Mouse (Mus musculus) heart, adult 2 months (tissue): ENCODE data around the gene Myzap. TPM values are rescaled to one million over a fixed set of nuclear protein-coding genes. Genes with fewer than 3 reads are reported as not detected.

ENCODE experiments used
- DNase-seq, 2 experiments: peaks; one replicate each; pipeline ENCODE4 v3.0.0; 2021
- H3K27ac ChIP-seq: fragments of 200-600 bp; 2 replicates; pipeline ENCODE4 v1.8.1; 2022
- H3K27me3 ChIP-seq: fragments of 200-500 bp; 2 replicates; pipeline ENCODE4 v1.6.1; 2012; ENCODE audit warnings: mild to moderate bottlenecking, low read length, inconsistent platforms, mixed read lengths; ENCODE audit not compliant: control insufficient read depth, insufficient read depth
- H3K36me3 ChIP-seq: fragments of 200-500 bp; 2 replicates; pipeline ENCODE4 v1.6.1; 2012; ENCODE audit warnings: low read length, inconsistent platforms; ENCODE audit not compliant: control insufficient read depth, insufficient read depth
- H3K4me1 ChIP-seq: fragments of 200-500 bp; 2 replicates; pipeline ENCODE4 v1.6.1; 2011; ENCODE audit warnings: low read length; ENCODE audit not compliant: control insufficient read depth, insufficient read depth
- H3K4me3 ChIP-seq: fragments of 200-600 bp; 2 replicates; pipeline ENCODE4 v1.8.1; 2022
- H3K79me2 ChIP-seq: fragments of 200-500 bp; replicated peaks from 2 replicates; pipeline ENCODE4 v1.6.1; 2012; ENCODE audit warnings: mild to moderate bottlenecking, inconsistent platforms, low read length, moderate library complexity, mixed read lengths; ENCODE audit not compliant: control insufficient read depth, insufficient read depth
- H3K9ac ChIP-seq: fragments of 200-500 bp; 2 replicates; pipeline ENCODE4 v1.6.1; 2012; ENCODE audit warnings: low read depth, mild to moderate bottlenecking, control low read depth, inconsistent platforms, low read length, mixed read lengths
- CTCF ChIP-seq: fragments of 200-600 bp; IDR thresholded peaks from 2 replicates; pipeline ENCODE4 v1.8.1; 2022; ENCODE audit warnings: antibody characterized with exemption, mild to moderate bottlenecking, moderate library complexity
- EP300 ChIP-seq: fragments of 200-500 bp; IDR thresholded peaks from 2 replicates; pipeline ENCODE4 v1.6.1; 2011; ENCODE audit warnings: low read depth, low read length, control low read depth; ENCODE audit not compliant: insufficient read depth
- POLR2A ChIP-seq: fragments of 200-500 bp; IDR thresholded peaks from 2 replicates; pipeline ENCODE4 v1.6.1; 2011; ENCODE audit warnings: mild to moderate bottlenecking, low read depth, low read length, control low read depth; ENCODE audit not compliant: insufficient read depth
- WGBS: fragments of 180-500 bp; shearing (Covaris S2); methylation state at CpG from one replicate; pipeline ENCODE4 v1.1.7; 2018; 5-methylcytosine and 5-hydroxymethylcytosine counted together
- intact Hi-C: fragments of 180-260 bp; cut with DNase I; formaldehyde crosslinking; loops from one replicate; pipeline ENCODE4 v1.15.1; 2025
- polyA plus RNA-seq: library from polyadenylated mRNA; depleted of rRNA; stranded (reverse); fragments of >200 nt; gene quantifications from 2 replicates; pipeline ENCODE4 v1.2.3, GENCODE M21; 2012
- total RNA-seq, 2 experiments: library from RNA; stranded (reverse); gene quantifications; 2 replicates each; pipeline ENCODE4 v1.2.3; 2021

The Myzap gene
- total and polyA plus RNA-seq, 3 experiments: 163 to 430 (median 359) TPM

- Histone ChIP-seq H3K79me2 (peaks cover 2% of the 10 kb centered on the region; the same call in 1 of the 2 replicates), H3K4me1 (peaks cover 4% of the 10 kb centered on the region; the same call in 1 of the 2 replicates), H3K9ac (no peak overlapping the region), H3K27ac (no peak overlapping the region), H3K27me3 (no peaks in the 10 kb centered on the region), H3K4me3 (no peak overlapping the region), H3K36me3 (peaks cover 46% of the 10 kb centered on the region)
- WGBS: 50% methylated on average over 2 of the region's 2 CpGs
- no peak for DNase-seq
- intact Hi-C loops: loop anchor here (10.0 kb wide), 1 partner anchor 794 kb away; the partner anchor contains the start of gene Zfp280d
- TF ChIP-seq EP300 (no peak), POLR2A (no peak), CTCF (no peak)
Measured at GRCm38 (mm10) chr9:71480305-71480704, 111.9 kb downstream of the Myzap start.

DNA sequence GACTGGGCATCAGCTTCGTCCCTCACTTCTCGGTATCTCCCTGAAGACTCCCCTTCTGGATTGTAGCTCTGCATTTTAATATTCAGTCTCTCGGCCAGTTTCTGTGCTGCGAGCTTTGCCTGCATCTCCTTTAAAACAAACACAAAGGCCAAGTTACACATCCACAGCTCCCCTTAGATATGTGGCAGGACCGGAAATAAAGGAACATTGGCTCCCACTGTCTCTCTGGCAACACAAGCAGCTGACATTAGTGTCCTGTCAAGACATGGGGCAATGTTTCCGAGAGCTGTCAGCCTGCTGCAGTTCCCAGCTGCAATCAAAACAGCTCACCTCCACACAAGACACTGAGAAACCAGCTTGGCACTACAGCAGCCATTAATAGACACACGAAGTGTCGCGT, 112.7 kb downstream of the Myzap start:
- Histone ChIP-seq H3K4me3 (no peak overlapping the region), H3K27ac (no peak overlapping the region), H3K9ac (no peak overlapping the region), H3K4me1 (peaks cover 4% of the 10 kb centered on the region; the same call in 1 of the 2 replicates), H3K79me2 (peaks cover 2% of the 10 kb centered on the region; the same call in 1 of the 2 replicates), H3K36me3 (peaks cover 42% of the 10 kb centered on the region), H3K27me3 (no peaks in the 10 kb centered on the region)
- intact Hi-C loops: no loop called here
- 72% methylated on average over 9 of the region's 9 CpGs for WGBS
- TF ChIP-seq POLR2A (no peak), CTCF (no peak), EP300 (no peak)
- DNase-seq: no peak

DNA sequence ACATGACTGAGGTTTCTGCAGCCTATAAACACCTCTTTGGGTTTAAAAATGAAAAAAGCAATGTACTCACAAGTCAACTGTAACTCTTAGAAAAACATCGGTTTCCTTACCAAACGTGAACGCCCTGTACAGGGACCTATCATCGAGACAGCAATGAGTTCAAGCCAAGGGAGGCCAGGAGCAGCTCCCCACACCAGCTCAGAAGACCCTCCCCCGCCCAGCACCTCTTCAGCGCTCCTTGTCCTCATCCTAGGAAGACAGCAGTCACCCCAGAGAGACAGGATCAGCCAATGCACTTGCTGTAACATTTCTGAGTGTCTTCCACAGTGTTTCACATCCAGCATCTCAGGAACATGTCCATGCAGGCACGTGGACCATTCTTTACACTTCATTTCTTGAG, 113.6 kb downstream of the Myzap start:
- no peak overlapping the region for H3K4me3 ChIP-seq
- intact Hi-C loops: no loop called here
- 0 out of 2 replicates have a peak, but pooled peaks cover 2% of the 10 kb centered on the region for H3K79me2 ChIP-seq
- 88% methylated on average over 7 of the region's 7 CpGs for WGBS
- no peak overlapping the region for H3K27ac ChIP-seq
- no peak for DNase-seq
- H3K36me3 ChIP-seq: peaks cover 40% of the 10 kb centered on the region
- H3K9ac ChIP-seq: no peak overlapping the region
- TF ChIP-seq EP300: no peak
- TF ChIP-seq POLR2A: no peak
- no peak for TF ChIP-seq CTCF
- H3K27me3 ChIP-seq: no peaks in the 10 kb centered on the region
- peaks cover 2% of the 10 kb centered on the region; the same call in 1 of the 2 replicates for H3K4me1 ChIP-seq

DNA sequence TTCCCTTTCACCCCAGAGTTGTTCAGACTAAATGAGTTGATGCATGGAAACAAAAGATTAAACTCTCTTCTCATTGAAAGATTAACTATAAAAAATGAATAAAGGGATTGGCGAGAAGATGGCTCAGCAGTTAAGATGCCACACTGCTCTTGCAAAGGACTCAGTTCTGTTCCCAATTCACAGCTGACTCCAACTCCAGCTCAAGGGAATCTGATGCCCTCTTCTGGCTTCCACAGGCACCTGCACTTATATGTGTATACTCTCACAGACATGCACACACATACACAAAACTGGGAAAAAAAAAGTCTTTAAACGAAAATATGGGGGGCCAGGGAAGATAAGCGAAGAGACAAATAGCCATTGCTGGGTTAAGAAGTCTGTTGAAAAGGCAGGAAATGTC, 115.6 kb downstream of the Myzap start:
- TF ChIP-seq CTCF: peak; percentile 18; the same call in 1 of the 2 replicates
- TF ChIP-seq EP300: no peak
- Histone ChIP-seq H3K4me3 (no peak overlapping the region), H3K79me2 (no peaks in the 10 kb centered on the region), H3K9ac (no peak overlapping the region), H3K36me3 (peaks cover 26% of the 10 kb centered on the region), H3K4me1 (no peaks in the 10 kb centered on the region), H3K27me3 (no peaks in the 10 kb centered on the region), H3K27ac (no peak overlapping the region)
- no peak for DNase-seq
- intact Hi-C loops: no loop called here
- 93% methylated on average over 3 of the region's 3 CpGs for WGBS

DNA sequence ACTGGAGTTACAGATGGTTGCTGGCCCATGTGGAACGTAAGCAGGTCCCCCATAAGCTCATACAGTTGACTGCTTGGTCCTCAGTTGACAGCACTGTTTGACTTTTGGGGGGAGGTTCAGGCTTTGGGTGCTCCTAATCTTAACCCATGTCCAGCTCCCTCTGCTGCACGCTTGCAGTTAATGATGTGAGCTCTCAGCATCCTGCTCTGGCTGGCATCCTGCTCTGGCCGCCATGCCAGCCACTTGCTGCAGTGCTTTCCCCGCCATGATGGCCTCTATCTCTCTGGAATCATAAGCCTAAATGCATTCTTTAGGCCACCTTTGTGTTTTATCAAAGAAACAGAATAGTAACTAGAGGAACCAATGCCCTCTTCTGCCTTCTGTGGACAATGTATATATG, 116.6 kb downstream of the Myzap start:
- intact Hi-C loops: no loop called here
- 89% methylated on average over 4 of the region's 4 CpGs for WGBS
- H3K27me3 ChIP-seq: no peaks in the 10 kb centered on the region
- TF ChIP-seq CTCF: no peak
- no peak for TF ChIP-seq POLR2A
- TF ChIP-seq EP300: no peak
- H3K79me2 ChIP-seq: no peaks in the 10 kb centered on the region
- no peaks in the 10 kb centered on the region for H3K4me1 ChIP-seq
- no peak overlapping the region for H3K9ac ChIP-seq
- H3K4me3 ChIP-seq: no peak overlapping the region
- no peak overlapping the region for H3K27ac ChIP-seq
- no peak for DNase-seq
- peaks cover 19% of the 10 kb centered on the region for H3K36me3 ChIP-seq

DNA sequence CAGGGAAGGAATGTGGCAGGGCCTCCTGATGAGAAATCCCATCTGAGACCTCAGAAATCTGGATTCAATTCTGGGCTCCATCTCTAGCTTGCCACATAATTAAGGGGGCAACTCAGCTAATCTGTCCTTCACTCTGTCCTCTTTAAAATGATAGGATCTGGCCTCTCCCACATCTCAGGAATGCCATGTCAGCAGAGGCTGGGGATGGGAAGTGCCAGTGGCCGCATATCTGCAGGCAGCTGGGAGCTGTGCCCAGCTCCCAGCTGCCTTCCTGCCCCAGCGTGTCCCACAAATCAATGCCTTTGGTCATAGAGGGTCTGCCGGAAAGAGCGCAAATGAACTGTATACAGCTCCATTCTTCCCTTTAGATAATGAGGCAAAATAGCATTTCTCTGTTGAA, 124.7 kb downstream of the Myzap start:
- Histone ChIP-seq H3K27me3 (no peaks in the 10 kb centered on the region), H3K4me1 (no peaks in the 10 kb centered on the region), H3K27ac (no peak overlapping the region), H3K79me2 (no peaks in the 10 kb centered on the region), H3K9ac (no peak overlapping the region), H3K36me3 (no peaks in the 10 kb centered on the region), H3K4me3 (no peak overlapping the region)
- 39% methylated on average over 4 of the region's 4 CpGs for WGBS
- intact Hi-C loops: no loop called here
- no peak for TF ChIP-seq POLR2A
- no peak for TF ChIP-seq EP300
- no peak for TF ChIP-seq CTCF
- no peak for DNase-seq

DNA sequence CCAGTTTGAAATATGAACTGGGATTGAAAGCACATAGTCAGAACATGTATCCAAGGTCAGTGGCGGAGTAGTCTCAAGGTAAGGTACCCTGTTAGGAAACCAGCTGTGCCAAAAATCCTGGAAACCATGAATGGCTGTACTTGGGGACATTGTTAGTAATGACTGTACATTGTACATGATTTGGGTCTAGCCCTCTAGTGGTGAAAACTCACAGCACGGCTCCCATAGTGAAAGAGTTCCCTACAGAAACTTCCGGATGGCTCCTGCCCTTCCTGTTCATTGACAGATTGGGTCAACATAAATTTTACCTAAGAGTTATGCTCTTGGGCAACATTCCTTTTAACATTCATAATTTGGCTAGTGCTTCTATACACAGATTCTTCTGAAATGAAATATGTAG, 126.0 kb downstream of the Myzap start:
- no peak for TF ChIP-seq POLR2A
- no peak for TF ChIP-seq EP300
- TF ChIP-seq CTCF: peak; percentile 76
- intact Hi-C loops: no loop called here
- no peaks in the 10 kb centered on the region for H3K27me3 ChIP-seq
- 70% methylated on average over 3 of the region's 3 CpGs for WGBS
- DNase-seq: no peak
- H3K36me3 ChIP-seq: no peaks in the 10 kb centered on the region
- H3K4me3 ChIP-seq: no peak overlapping the region
- H3K27ac ChIP-seq: no peak overlapping the region
- H3K79me2 ChIP-seq: no peaks in the 10 kb centered on the region
- no peak overlapping the region for H3K9ac ChIP-seq
- H3K4me1 ChIP-seq: no peaks in the 10 kb centered on the region
